Mouse (Mus musculus): Measurements from ENCODE around the gene Ces2h. TPM values are rescaled to one million over a fixed set of nuclear protein-coding genes. Genes with fewer than 3 reads are reported as not detected.

Gene Ces2h
- polyA plus RNA-seq, 1 experiment from 2014 or later: not detected

- 79% methylated on average over 12 of the region's 12 CpGs for WGBS
- Histone ChIP-seq H3K9ac (ENCODE audit: low read depth, low read length) (no peak overlapping the region), H3K27ac (ENCODE audit: low read length) (no peak overlapping the region), H3K4me2 (ENCODE audit: low read length) (no peak overlapping the region), H3K4me1 (ENCODE audit: control insufficient read depth, insufficient read depth, low read length) (no peaks in the 10 kb centered on the region), H3K27me3 (ENCODE audit: control insufficient read depth, insufficient read depth, low read depth, low read length) (no peaks in the 10 kb centered on the region), H3K9me3 (replicated peaks; ENCODE audit: control insufficient read depth, low read length, poor library complexity, severe bottlenecking) (no peaks in the 10 kb centered on the region), H3K36me3 (ENCODE audit: control insufficient read depth, insufficient read depth, low read length) (no peaks in the 10 kb centered on the region), H3K4me3 (ENCODE audit: low read depth, low read length) (no peak overlapping the region)
- no peak for ATAC-seq
Observed at GRCm38 (mm10) chr8:105011136-105011535, 10.5 kb downstream of the Ces2h start.

GRCm38 (mm10) chr8:105014391-105014790 lies 13.7 kb downstream of the Ces2h start:
- no peak overlapping the region for H3K4me3 ChIP-seq (ENCODE audit: low read depth, low read length)
- no peaks in the 10 kb centered on the region for H3K27me3 ChIP-seq (ENCODE audit: control insufficient read depth, insufficient read depth, low read depth, low read length)
- WGBS: 92% methylated on average over 5 of the region's 5 CpGs
- H3K4me2 ChIP-seq (ENCODE audit: low read length): no peak overlapping the region
- H3K4me1 ChIP-seq (ENCODE audit: control insufficient read depth, insufficient read depth, low read length): no peaks in the 10 kb centered on the region
- H3K36me3 ChIP-seq (ENCODE audit: control insufficient read depth, insufficient read depth, low read length): no peaks in the 10 kb centered on the region
- H3K9ac ChIP-seq (ENCODE audit: low read depth, low read length): no peak overlapping the region
- no peak overlapping the region for H3K27ac ChIP-seq (ENCODE audit: low read length)
- no peak for ATAC-seq
- no peaks in the 10 kb centered on the region for H3K9me3 ChIP-seq (replicated peaks; ENCODE audit: control insufficient read depth, low read length, poor library complexity, severe bottlenecking)

GRCm38 (mm10) chr8:105021954-105022353 lies 21.3 kb downstream of the Ces2h start:
- WGBS: 92% methylated on average over 1 of the region's 1 CpGs
- no peak overlapping the region for H3K4me3 ChIP-seq (ENCODE audit: low read depth, low read length)
- H3K9ac ChIP-seq (ENCODE audit: low read depth, low read length): no peak overlapping the region
- no peaks in the 10 kb centered on the region for H3K36me3 ChIP-seq (ENCODE audit: control insufficient read depth, insufficient read depth, low read length)
- H3K4me2 ChIP-seq (ENCODE audit: low read length): no peak overlapping the region
- ATAC-seq: no peak
- H3K9me3 ChIP-seq (replicated peaks; ENCODE audit: control insufficient read depth, low read length, poor library complexity, severe bottlenecking): no peaks in the 10 kb centered on the region
- H3K27ac ChIP-seq (ENCODE audit: low read length): no peak overlapping the region
- H3K4me1 ChIP-seq (ENCODE audit: control insufficient read depth, insufficient read depth, low read length): no peaks in the 10 kb centered on the region
- H3K27me3 ChIP-seq (ENCODE audit: control insufficient read depth, insufficient read depth, low read depth, low read length): no peaks in the 10 kb centered on the region

- WGBS: 59% methylated on average over 1 of the region's 1 CpGs
Observed at GRCm38 (mm10) chr8:105023087-105023486, 22.4 kb downstream of the Ces2h start.

GRCm38 (mm10) chr8:105025050-105025449 lies 24.4 kb downstream of the Ces2h start:
- ATAC-seq: no peak
- Histone ChIP-seq H3K4me1 (ENCODE audit: control insufficient read depth, insufficient read depth, low read length) (no peaks in the 10 kb centered on the region), H3K27ac (ENCODE audit: low read length) (no peak overlapping the region), H3K4me2 (ENCODE audit: low read length) (no peak overlapping the region), H3K36me3 (ENCODE audit: control insufficient read depth, insufficient read depth, low read length) (no peaks in the 10 kb centered on the region), H3K9ac (ENCODE audit: low read depth, low read length) (no peak overlapping the region), H3K27me3 (ENCODE audit: control insufficient read depth, insufficient read depth, low read depth, low read length) (no peaks in the 10 kb centered on the region), H3K4me3 (ENCODE audit: low read depth, low read length) (no peak overlapping the region), H3K9me3 (replicated peaks; ENCODE audit: control insufficient read depth, low read length, poor library complexity, severe bottlenecking) (peaks cover 2% of the 10 kb centered on the region; the same call in 1 of the 2 replicates)
- WGBS: 69% methylated on average over 2 of the region's 2 CpGs

More at GRCm38 (mm10) chr8:105023087-105023486, 22.4 kb downstream of the Ces2h start:
- Histone ChIP-seq H3K4me1 (ENCODE audit: control insufficient read depth, insufficient read depth, low read length) (no peaks in the 10 kb centered on the region), H3K36me3 (ENCODE audit: control insufficient read depth, insufficient read depth, low read length) (no peaks in the 10 kb centered on the region), H3K4me2 (ENCODE audit: low read length) (no peak overlapping the region), H3K9me3 (replicated peaks; ENCODE audit: control insufficient read depth, low read length, poor library complexity, severe bottlenecking) (peaks cover 2% of the 10 kb centered on the region; the same call in 1 of the 2 replicates), H3K27me3 (ENCODE audit: control insufficient read depth, insufficient read depth, low read depth, low read length) (no peaks in the 10 kb centered on the region), H3K4me3 (ENCODE audit: low read depth, low read length) (no peak overlapping the region), H3K9ac (ENCODE audit: low read depth, low read length) (no peak overlapping the region), H3K27ac (ENCODE audit: low read length) (no peak overlapping the region)
- no peak for ATAC-seq

- ATAC-seq: no peak
- 63% methylated on average over 1 of the region's 1 CpGs for WGBS
Observed at GRCm38 (mm10) chr8:105043510-105043909, 42.9 kb downstream of the Ces2h start.

GRCm38 (mm10) chr8:105045824-105046401 lies 45.3 kb downstream of the Ces2h start:
- 95% methylated on average over 3 of the region's 3 CpGs for WGBS
- ATAC-seq: no peak

More at GRCm38 (mm10) chr8:105043510-105043909, 42.9 kb downstream of the Ces2h start:
- Histone ChIP-seq H3K4me3 (ENCODE audit: low read depth, low read length) (no peak overlapping the region), H3K9me3 (replicated peaks; ENCODE audit: control insufficient read depth, low read length, poor library complexity, severe bottlenecking) (no peaks in the 10 kb centered on the region), H3K36me3 (ENCODE audit: control insufficient read depth, insufficient read depth, low read length) (no peaks in the 10 kb centered on the region), H3K4me1 (ENCODE audit: control insufficient read depth, insufficient read depth, low read length) (no peaks in the 10 kb centered on the region), H3K27me3 (ENCODE audit: control insufficient read depth, insufficient read depth, low read depth, low read length) (no peaks in the 10 kb centered on the region), H3K27ac (ENCODE audit: low read length) (no peak overlapping the region), H3K9ac (ENCODE audit: low read depth, low read length) (no peak overlapping the region), H3K4me2 (ENCODE audit: low read length) (no peak overlapping the region)

GRCm38 (mm10) chr8:105048371-105048854 lies 47.8 kb downstream of the Ces2h start, which contains the start of gene Ces3a:
TSS of gene Ces3a (plus strand) at chr8:105048601.
- WGBS: 84% methylated on average over 3 of the region's 3 CpGs
- no peaks in the 10 kb centered on the region for H3K4me1 ChIP-seq (ENCODE audit: control insufficient read depth, insufficient read depth, low read length)
- H3K9me3 ChIP-seq (replicated peaks; ENCODE audit: control insufficient read depth, low read length, poor library complexity, severe bottlenecking): no peaks in the 10 kb centered on the region
- H3K4me3 ChIP-seq (ENCODE audit: low read depth, low read length): no peak within 1 kb of the TSS
- ATAC-seq: no peak
- H3K36me3 ChIP-seq (ENCODE audit: control insufficient read depth, insufficient read depth, low read length): no peaks in the 10 kb centered on the region
- H3K27ac ChIP-seq (ENCODE audit: low read length): no peak within 1 kb of the TSS
- no peak within 1 kb of the TSS for H3K9ac ChIP-seq (ENCODE audit: low read depth, low read length)
- H3K27me3 ChIP-seq (ENCODE audit: control insufficient read depth, insufficient read depth, low read depth, low read length): no peaks in the 10 kb centered on the region
- no peak within 1 kb of the TSS for H3K4me2 ChIP-seq (ENCODE audit: low read length)

More at GRCm38 (mm10) chr8:105045824-105046401, 45.3 kb downstream of the Ces2h start:
- H3K27me3 ChIP-seq (ENCODE audit: control insufficient read depth, insufficient read depth, low read depth, low read length): no peaks in the 10 kb centered on the region
- no peaks in the 10 kb centered on the region for H3K4me1 ChIP-seq (ENCODE audit: control insufficient read depth, insufficient read depth, low read length)
- no peak overlapping the region for H3K9ac ChIP-seq (ENCODE audit: low read depth, low read length)
- H3K27ac ChIP-seq (ENCODE audit: low read length): no peak overlapping the region
- H3K9me3 ChIP-seq (replicated peaks; ENCODE audit: control insufficient read depth, low read length, poor library complexity, severe bottlenecking): no peaks in the 10 kb centered on the region
- H3K36me3 ChIP-seq (ENCODE audit: control insufficient read depth, insufficient read depth, low read length): no peaks in the 10 kb centered on the region
- H3K4me3 ChIP-seq (ENCODE audit: low read depth, low read length): no peak overlapping the region
- H3K4me2 ChIP-seq (ENCODE audit: low read length): no peak overlapping the region

GRCm38 (mm10) chr8:105056211-105056610 lies 55.6 kb downstream of the Ces2h start:
- H3K4me2 ChIP-seq (ENCODE audit: low read length): no peak overlapping the region
- H3K27me3 ChIP-seq (ENCODE audit: control insufficient read depth, insufficient read depth, low read depth, low read length): no peaks in the 10 kb centered on the region
- no peak overlapping the region for H3K9ac ChIP-seq (ENCODE audit: low read depth, low read length)
- 94% methylated on average over 4 of the region's 4 CpGs for WGBS
- ATAC-seq: no peak
- no peak overlapping the region for H3K27ac ChIP-seq (ENCODE audit: low read length)
- H3K4me1 ChIP-seq (ENCODE audit: control insufficient read depth, insufficient read depth, low read length): no peaks in the 10 kb centered on the region
- no peaks in the 10 kb centered on the region for H3K36me3 ChIP-seq (ENCODE audit: control insufficient read depth, insufficient read depth, low read length)
- no peak overlapping the region for H3K4me3 ChIP-seq (ENCODE audit: low read depth, low read length)
- no peaks in the 10 kb centered on the region for H3K9me3 ChIP-seq (replicated peaks; ENCODE audit: control insufficient read depth, low read length, poor library complexity, severe bottlenecking)
